Mouse (Mus musculus) midbrain, embryonic 13.5 days (tissue): ENCODE data around the gene Mafb. TPM values are rescaled to one million over a fixed set of nuclear protein-coding genes. Genes with fewer than 3 reads are reported as not detected.

ENCODE experiments used
- polyA plus RNA-seq: library from polyadenylated mRNA; unstranded; fragments of >200 nt; fragmentation: Nextera tagmentation; extraction: Ambion mirVana; gene quantifications from 2 replicates; pipeline ENCODE4 v1.2.1, GENCODE M21; 2015

The Mafb gene
- polyA plus RNA-seq, 1 experiment from 2014 or later: 5.9 TPM

Other genes starting within 250 kb of the Mafb start
- not detected in 2 replicates for gene Gm826, start 32.9 kb downstream of the Mafb start, polyA plus RNA-seq